Mouse (Mus musculus): ENCODE results near the gene Creb3. TPM values are rescaled to one million over a fixed set of nuclear protein-coding genes. Genes with fewer than 3 reads are reported as not detected.

Creb3 gene
- polyA plus RNA-seq, 1 experiment from 2014 or later, result 47.2 TPM

- no peak for DNase-seq
- Histone ChIP-seq H3K27me3 (ENCODE audit: insufficient read depth, low read length) (no peaks in the 10 kb centered on the region), H3K4me2 (no peak overlapping the region), H3K4me1 (ENCODE audit: insufficient read depth) (peaks cover 15% of the 10 kb centered on the region; the same call in 1 of the 2 replicates), H3K9ac (no peak overlapping the region), H3K9me3 (ENCODE audit: low read depth, low read length) (no peaks in the 10 kb centered on the region), H3K27ac (ENCODE audit: low read depth) (no peak overlapping the region), H3K4me3 (ENCODE audit: low read depth, low read length) (no peak overlapping the region), H3K36me3 (ENCODE audit: insufficient read depth) (peaks cover 40% of the 10 kb centered on the region)
- ATAC-seq (ENCODE audit: insufficient read depth), result no peak
- WGBS, result 76% methylated on average over 2 of the region's 2 CpGs
- no peak for TF ChIP-seq CTCF (IDR thresholded peaks at IDR 0.05; ENCODE audit: low read depth)
Measured at GRCm38 (mm10) chr4:43575356-43575755, 13.2 kb downstream of the Creb3 start.

- no peaks in the 10 kb centered on the region for H3K27me3 ChIP-seq (ENCODE audit: insufficient read depth, low read length)
- ATAC-seq (ENCODE audit: insufficient read depth), result no peak
- peaks cover 40% of the 10 kb centered on the region for H3K36me3 ChIP-seq (ENCODE audit: insufficient read depth)
- H3K9me3 ChIP-seq (ENCODE audit: low read depth, low read length), result no peaks in the 10 kb centered on the region
- peaks cover 15% of the 10 kb centered on the region; the same call in 1 of the 2 replicates for H3K4me1 ChIP-seq (ENCODE audit: insufficient read depth)
- 38% methylated on average over 8 of the region's 8 CpGs for WGBS
- H3K27ac ChIP-seq (ENCODE audit: low read depth), result no peak overlapping the region
- H3K4me2 ChIP-seq, result peak overlapping the region; percentile 79
- H3K9ac ChIP-seq, result peak overlapping the region; percentile 77
- TF ChIP-seq CTCF (IDR thresholded peaks at IDR 0.05; ENCODE audit: low read depth), result no peak
- DNase-seq, result no peak
- peak overlapping the region; percentile 76 for H3K4me3 ChIP-seq (ENCODE audit: low read depth, low read length)
Measured at GRCm38 (mm10) chr4:43577237-43577881, 15.2 kb downstream of the Creb3 start.

GRCm38 (mm10) chr4:43578376-43579204, 16.5 kb downstream of the Creb3 start, which contains the start of the genes Rgp1 and Gba2:
TSS of gene Rgp1 (plus strand) at chr4:43578715.
TSS of gene Gba2 (minus strand) at chr4:43578873.
- no peaks in the 10 kb centered on the region for H3K27me3 ChIP-seq (ENCODE audit: insufficient read depth, low read length)
- H3K4me2 ChIP-seq, result peak within 1 kb of the TSS; percentile 79
- H3K4me1 ChIP-seq (ENCODE audit: insufficient read depth), result peaks cover 15% of the 10 kb centered on the region; the same call in 1 of the 2 replicates
- WGBS, result under 1% methylated on average over 71 of the region's 76 CpGs
- DNase-seq, result peak; percentile 91
- H3K36me3 ChIP-seq (ENCODE audit: insufficient read depth), result peaks cover 41% of the 10 kb centered on the region
- 0 out of 2 replicates have a peak, but pooled peaks have one; percentile 8 for TF ChIP-seq CTCF (IDR thresholded peaks at IDR 0.05; ENCODE audit: low read depth)
- H3K9me3 ChIP-seq (ENCODE audit: low read depth, low read length), result no peaks in the 10 kb centered on the region
- H3K4me3 ChIP-seq (ENCODE audit: low read depth, low read length), result peak within 1 kb of the TSS; percentile 76
- H3K9ac ChIP-seq, result peak within 1 kb of the TSS; percentile 77
- peak; percentile 97 for ATAC-seq (ENCODE audit: insufficient read depth)
- H3K27ac ChIP-seq (ENCODE audit: low read depth), result peak within 1 kb of the TSS; percentile 86

GRCm38 (mm10) chr4:43579256-43579655, 17.1 kb downstream of the Creb3 start:
- DNase-seq, result no peak
- H3K4me2 ChIP-seq, result peak overlapping the region; percentile 79
- ATAC-seq (ENCODE audit: insufficient read depth), result no peak
- peaks cover 41% of the 10 kb centered on the region for H3K36me3 ChIP-seq (ENCODE audit: insufficient read depth)
- WGBS, result 6% methylated on average over 10 of the region's 10 CpGs
- peak overlapping the region; percentile 86; the same call in 1 of the 2 replicates for H3K27ac ChIP-seq (ENCODE audit: low read depth)
- H3K9me3 ChIP-seq (ENCODE audit: low read depth, low read length), result no peaks in the 10 kb centered on the region
- H3K27me3 ChIP-seq (ENCODE audit: insufficient read depth, low read length), result no peaks in the 10 kb centered on the region
- peaks cover 15% of the 10 kb centered on the region; the same call in 1 of the 2 replicates for H3K4me1 ChIP-seq (ENCODE audit: insufficient read depth)
- TF ChIP-seq CTCF (IDR thresholded peaks at IDR 0.05; ENCODE audit: low read depth), result no peak
- peak overlapping the region; percentile 77 for H3K9ac ChIP-seq
- H3K4me3 ChIP-seq (ENCODE audit: low read depth, low read length), result peak overlapping the region; percentile 76

GRCm38 (mm10) chr4:43579731-43580130, 17.6 kb downstream of the Creb3 start:
- peak overlapping the region; percentile 79 for H3K4me2 ChIP-seq
- ATAC-seq (ENCODE audit: insufficient read depth) (no peak), DNase-seq (no peak)
- peaks cover 46% of the 10 kb centered on the region for H3K36me3 ChIP-seq (ENCODE audit: insufficient read depth)
- no peaks in the 10 kb centered on the region for H3K9me3 ChIP-seq (ENCODE audit: low read depth, low read length)
- peaks cover 15% of the 10 kb centered on the region; the same call in 1 of the 2 replicates for H3K4me1 ChIP-seq (ENCODE audit: insufficient read depth)
- H3K9ac ChIP-seq, result peak overlapping the region; percentile 77
- H3K4me3 ChIP-seq (ENCODE audit: low read depth, low read length), result peak overlapping the region; percentile 76
- 84% methylated on average over 6 of the region's 6 CpGs for WGBS
- TF ChIP-seq CTCF (IDR thresholded peaks at IDR 0.05; ENCODE audit: low read depth), result no peak
- H3K27ac ChIP-seq (ENCODE audit: low read depth), result no peak overlapping the region
- H3K27me3 ChIP-seq (ENCODE audit: insufficient read depth, low read length), result no peaks in the 10 kb centered on the region

GRCm38 (mm10) chr4:43580721-43581120, 18.6 kb downstream of the Creb3 start:
- H3K4me2 ChIP-seq, result no peak overlapping the region
- H3K36me3 ChIP-seq (ENCODE audit: insufficient read depth), result peaks cover 49% of the 10 kb centered on the region
- H3K4me1 ChIP-seq (ENCODE audit: insufficient read depth), result peaks cover 15% of the 10 kb centered on the region; the same call in 1 of the 2 replicates
- DNase-seq (no peak), ATAC-seq (ENCODE audit: insufficient read depth) (no peak)
- no peaks in the 10 kb centered on the region for H3K27me3 ChIP-seq (ENCODE audit: insufficient read depth, low read length)
- WGBS, result 94% methylated on average over 5 of the region's 5 CpGs
- TF ChIP-seq CTCF (IDR thresholded peaks at IDR 0.05; ENCODE audit: low read depth), result no peak
- H3K27ac ChIP-seq (ENCODE audit: low read depth), result no peak overlapping the region
- H3K9me3 ChIP-seq (ENCODE audit: low read depth, low read length), result no peaks in the 10 kb centered on the region
- no peak overlapping the region for H3K4me3 ChIP-seq (ENCODE audit: low read depth, low read length)
- H3K9ac ChIP-seq, result no peak overlapping the region

GRCm38 (mm10) chr4:43581381-43581780, 19.2 kb downstream of the Creb3 start:
- H3K27ac ChIP-seq (ENCODE audit: low read depth), result no peak overlapping the region
- H3K36me3 ChIP-seq (ENCODE audit: insufficient read depth), result peaks cover 49% of the 10 kb centered on the region
- TF ChIP-seq CTCF (IDR thresholded peaks at IDR 0.05; ENCODE audit: low read depth), result no peak
- no peak for ATAC-seq (ENCODE audit: insufficient read depth)
- no peak for DNase-seq
- no peak overlapping the region for H3K9ac ChIP-seq
- no peaks in the 10 kb centered on the region for H3K27me3 ChIP-seq (ENCODE audit: insufficient read depth, low read length)
- WGBS, result 96% methylated on average over 12 of the region's 12 CpGs
- H3K4me2 ChIP-seq, result no peak overlapping the region
- H3K4me1 ChIP-seq (ENCODE audit: insufficient read depth), result peaks cover 15% of the 10 kb centered on the region; the same call in 1 of the 2 replicates
- no peak overlapping the region for H3K4me3 ChIP-seq (ENCODE audit: low read depth, low read length)
- H3K9me3 ChIP-seq (ENCODE audit: low read depth, low read length), result no peaks in the 10 kb centered on the region

Data from lung, embryonic 14.5 days (tissue).